Mouse (Mus musculus) lung, adult 2 months (tissue): ENCODE measurements around the gene Wipf1.

Experiments used
- CTCF ChIP-seq: fragments of 200-500 bp; IDR thresholded peaks from 2 replicates; pipeline ENCODE4 v1.5.1; 2011; ENCODE audit warnings: mild to moderate bottlenecking, low read length, control low read depth; ENCODE audit not compliant: insufficient read depth
- POLR2A ChIP-seq: fragments of 200-500 bp; IDR thresholded peaks from 2 replicates; pipeline ENCODE4 v1.6.1; 2011; ENCODE audit warnings: low read depth, mild to moderate bottlenecking, control low read depth, low read length, borderline replicate concordance; ENCODE audit errors: extremely low read depth

GRCm38 (mm10) chr2:73513204-73513749 lies 16.3 kb downstream of the Wipf1 start:
- no peak for TF ChIP-seq POLR2A
- TF ChIP-seq CTCF = no peak
